Mouse (Mus musculus) liver, embryonic 16.5 days (tissue): ENCODE data around the gene Dnajb1. TPM values are rescaled to one million over a fixed set of nuclear protein-coding genes. Genes with fewer than 3 reads are reported as not detected.
A peak's percentile ranks its signal among the peaks of the same experiment; 100 is the strongest.
"Not testable (repeated sequence)": the region's sequence is repeated elsewhere in the genome, so short reads cannot be mapped to it uniquely, and the experiment has no call there.

ENCODE experiments used
- ATAC-seq: fragments of 200-750 bp; cut with Nextera tagmentation; 2 replicates; pipeline ENCODE4 v1.8.0; 2017; ENCODE audit warnings: low read depth, mild to moderate bottlenecking, moderate number of reproducible peaks, moderate library complexity
- H3K27ac ChIP-seq: fragments of 300-500 bp; sonication (generic); 2 replicates; pipeline ENCODE4 v1.5.1; 2014; ENCODE audit warnings: mild to moderate bottlenecking, low read length
- H3K27me3 ChIP-seq: fragments of 300-500 bp; sonication (generic); 2 replicates; pipeline ENCODE4 v1.6.1; 2014; ENCODE audit warnings: low read depth, low read length, mixed read lengths; ENCODE audit not compliant: control insufficient read depth, insufficient read depth
- H3K36me3 ChIP-seq: fragments of 300-500 bp; sonication (generic); 2 replicates; pipeline ENCODE4 v1.6.1; 2014; ENCODE audit warnings: mild to moderate bottlenecking; ENCODE audit not compliant: control insufficient read depth, insufficient read depth
- H3K4me1 ChIP-seq: fragments of 300-500 bp; sonication (generic); 2 replicates; pipeline ENCODE4 v1.6.1; 2014; ENCODE audit warnings: low read depth, low read length, mixed read lengths; ENCODE audit not compliant: control insufficient read depth
- H3K4me2 ChIP-seq: fragments of 300-500 bp; sonication (generic); 2 replicates; pipeline ENCODE4 v1.6.1; 2014; ENCODE audit warnings: low read depth, low read length, mixed read lengths
- H3K4me3 ChIP-seq: fragments of 300-500 bp; sonication (generic); 2 replicates; pipeline ENCODE4 v1.5.1; 2014; ENCODE audit warnings: low read depth, mild to moderate bottlenecking, low read length
- H3K9ac ChIP-seq: fragments of 300-500 bp; sonication (generic); 2 replicates; pipeline ENCODE4 v1.6.1; 2014; ENCODE audit warnings: low read depth, low read length
- H3K9me3 ChIP-seq: fragments of 300-500 bp; sonication (generic); replicated peaks from 2 replicates; pipeline ENCODE4 v1.6.1; 2016; ENCODE audit warnings: low read length; ENCODE audit not compliant: control insufficient read depth
- WGBS: fragments of 180-500 bp; shearing (Covaris S2); extraction: QIAGEN DNeasy Blood & Tissue Kit; methylation state at CpG from one replicate; pipeline ENCODE4 v1.1.7; 2014; ENCODE audit not compliant: insufficient replicate concordance; 5-methylcytosine and 5-hydroxymethylcytosine counted together
- polyA plus RNA-seq: library from polyadenylated mRNA; unstranded; fragments of >200 nt; fragmentation: Nextera tagmentation; extraction: Ambion mirVana; gene quantifications from 2 replicates; pipeline ENCODE4 v1.2.1, GENCODE M21; 2015

Dnajb1 gene
- polyA plus RNA-seq, 1 experiment from 2014 or later: 50.1 TPM

DNA sequence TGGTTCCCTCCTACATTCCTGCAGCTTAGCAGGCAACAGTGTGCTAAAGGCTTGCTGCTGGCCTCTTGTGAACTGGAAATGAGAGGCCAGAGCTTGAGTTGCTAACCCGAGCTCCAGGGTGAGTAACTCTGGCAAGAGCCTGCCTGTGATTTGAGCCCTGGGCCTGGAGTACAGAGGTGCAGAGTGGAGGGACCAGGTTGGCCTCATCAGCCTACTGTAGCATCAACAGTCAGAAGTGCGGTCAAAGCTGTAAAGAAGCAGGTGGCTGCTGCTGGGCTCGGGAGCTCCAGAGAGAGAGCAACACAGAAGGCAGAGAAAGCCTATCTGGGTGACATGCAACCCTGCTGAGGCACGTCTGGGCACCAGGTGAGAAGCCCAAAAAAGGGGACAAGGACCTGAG lies 38.8 kb upstream of the Dnajb1 start:
- ATAC-seq: no peak
- WGBS: 77% methylated on average over 4 of the region's 4 CpGs
- H3K27me3 ChIP-seq: no peaks in the 10 kb centered on the region
- no peak overlapping the region for H3K9ac ChIP-seq
- H3K4me2 ChIP-seq: no peak overlapping the region
- H3K9me3 ChIP-seq: no peaks in the 10 kb centered on the region
- no peak overlapping the region for H3K27ac ChIP-seq
- peaks cover 29% of the 10 kb centered on the region for H3K4me1 ChIP-seq
- no peak overlapping the region for H3K4me3 ChIP-seq
- peaks cover 18% of the 10 kb centered on the region for H3K36me3 ChIP-seq

DNA sequence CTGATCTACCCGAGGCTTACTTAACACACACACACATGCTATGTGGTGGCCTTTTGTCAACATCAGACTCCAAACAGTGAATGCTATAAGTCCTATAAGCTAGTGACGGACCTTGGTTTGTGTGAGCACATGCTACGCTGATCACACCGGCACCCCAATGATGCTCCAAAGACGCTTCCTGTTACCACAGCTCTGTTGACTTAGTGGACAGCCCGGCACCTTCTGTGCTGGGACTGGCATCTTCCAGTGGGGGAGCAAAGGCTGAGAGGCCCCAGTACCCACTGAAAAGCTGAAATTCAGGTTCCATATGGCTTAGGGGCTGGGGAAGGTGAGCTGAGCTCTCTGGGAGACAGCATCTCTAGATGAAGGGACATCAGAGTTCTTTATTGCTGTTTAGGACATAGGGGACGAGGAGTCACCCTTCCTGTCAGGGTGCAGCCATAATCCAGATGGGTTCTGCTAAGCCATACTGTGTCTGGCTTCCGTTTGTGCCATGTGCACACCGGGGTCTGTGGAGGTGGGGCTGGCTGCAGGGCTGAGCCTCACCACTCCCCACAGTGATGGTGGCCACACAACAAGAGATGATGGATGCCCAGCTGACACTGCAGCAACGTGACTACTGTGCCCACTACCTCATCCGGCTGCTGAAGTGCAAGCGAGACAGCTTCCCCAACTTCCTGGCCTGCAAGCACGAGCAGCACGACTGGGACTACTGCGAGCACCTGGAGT lies 37.6 kb upstream of the Dnajb1 start:
- 73% methylated on average over 15 of the region's 15 CpGs for WGBS
- no peak overlapping the region for H3K4me2 ChIP-seq
- peaks cover 25% of the 10 kb centered on the region for H3K4me1 ChIP-seq
- no peak overlapping the region for H3K4me3 ChIP-seq
- H3K9me3 ChIP-seq: no peaks in the 10 kb centered on the region
- no peak overlapping the region for H3K27ac ChIP-seq
- no peak for ATAC-seq
- H3K36me3 ChIP-seq: peaks cover 18% of the 10 kb centered on the region
- H3K9ac ChIP-seq: no peak overlapping the region
- H3K27me3 ChIP-seq: no peaks in the 10 kb centered on the region

DNA sequence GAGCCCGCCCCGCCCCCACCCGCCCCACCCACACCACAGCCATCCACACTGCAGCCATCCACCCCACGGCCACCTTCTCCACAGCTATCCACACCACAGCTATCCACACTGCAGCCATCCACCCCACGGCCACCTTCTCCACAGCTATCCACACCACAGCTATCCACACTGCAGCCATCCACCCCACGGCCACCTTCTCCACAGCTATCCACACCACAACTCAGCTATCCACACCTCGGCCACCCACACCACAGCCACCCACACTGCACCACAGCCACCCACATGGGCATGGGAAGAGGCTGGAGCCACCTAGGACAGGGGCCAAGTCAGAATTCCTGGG lies 37.0 kb upstream of the Dnajb1 start:
- H3K4me2 ChIP-seq, ATAC-seq, H3K27ac ChIP-seq, H3K9ac ChIP-seq, H3K4me3 ChIP-seq, H3K9me3 ChIP-seq, H3K27me3 ChIP-seq: not testable (repeated sequence)
- WGBS: 71% methylated on average over 5 of the region's 7 CpGs
- Histone ChIP-seq H3K36me3 (peaks cover 18% of the 10 kb centered on the region), H3K4me1 (peaks cover 22% of the 10 kb centered on the region)

DNA sequence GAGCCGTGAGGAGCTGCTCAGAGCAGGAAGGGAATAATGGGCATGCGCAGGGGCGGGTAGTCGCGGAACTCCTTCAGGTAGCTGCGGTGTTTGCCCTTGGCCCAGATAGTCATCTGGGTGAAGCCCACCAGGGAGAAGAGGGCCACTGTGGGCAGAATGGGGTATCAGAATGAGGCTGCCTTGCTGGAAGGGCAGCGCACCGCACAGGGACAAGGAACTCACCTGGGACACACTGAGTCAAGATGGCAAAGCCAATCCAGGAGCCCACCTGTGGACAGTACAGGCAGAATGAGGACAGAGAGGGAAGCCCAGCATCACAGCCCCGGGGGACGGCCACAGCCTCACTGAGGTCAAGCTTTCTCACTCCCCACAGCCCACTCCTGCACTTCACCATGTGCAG lies 36.2 kb upstream of the Dnajb1 start:
- H3K9ac ChIP-seq: no peak overlapping the region
- no peaks in the 10 kb centered on the region for H3K27me3 ChIP-seq
- peaks cover 18% of the 10 kb centered on the region for H3K36me3 ChIP-seq
- ATAC-seq: no peak
- H3K27ac ChIP-seq: no peak overlapping the region
- no peak overlapping the region for H3K4me2 ChIP-seq
- 89% methylated on average over 10 of the region's 10 CpGs for WGBS
- H3K9me3 ChIP-seq: no peaks in the 10 kb centered on the region
- H3K4me1 ChIP-seq: peaks cover 21% of the 10 kb centered on the region
- no peak overlapping the region; the same call in 1 of the 2 replicates for H3K4me3 ChIP-seq

DNA sequence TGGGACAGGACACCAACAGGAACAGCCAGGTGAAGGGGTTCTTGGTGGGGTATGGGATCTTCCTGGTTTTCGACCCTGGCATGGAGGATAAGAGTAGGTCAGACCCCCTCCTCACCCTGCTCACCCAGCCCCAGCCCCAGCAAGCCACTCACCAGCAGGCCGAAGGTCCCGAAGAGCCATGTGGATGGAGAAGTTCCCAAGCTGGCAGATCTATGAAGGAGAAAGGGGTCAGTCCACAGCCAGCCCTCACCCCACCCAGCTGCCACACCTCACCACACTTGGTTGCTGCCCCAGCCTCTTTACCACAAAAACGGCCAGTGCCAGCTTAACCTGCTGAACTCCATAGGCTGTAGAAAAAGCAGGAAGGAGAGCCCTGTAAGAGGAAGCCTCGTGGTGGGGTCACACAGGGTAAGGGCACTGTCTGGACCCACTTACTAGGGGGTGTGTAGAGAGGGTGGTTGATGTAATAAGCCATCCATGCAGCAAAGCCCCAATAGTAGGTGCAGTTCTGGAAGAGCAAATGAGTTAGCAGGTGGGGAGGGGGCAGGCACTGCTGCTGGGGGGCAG lies 35.7 kb upstream of the Dnajb1 start:
- H3K9ac ChIP-seq: no peak overlapping the region
- H3K4me2 ChIP-seq: no peak overlapping the region
- peaks cover 18% of the 10 kb centered on the region for H3K36me3 ChIP-seq
- ATAC-seq: no peak
- peaks cover 24% of the 10 kb centered on the region for H3K4me1 ChIP-seq
- WGBS: 47% methylated on average over 5 of the region's 5 CpGs
- H3K9me3 ChIP-seq: no peaks in the 10 kb centered on the region
- no peaks in the 10 kb centered on the region for H3K27me3 ChIP-seq
- H3K4me3 ChIP-seq: peak overlapping the region; percentile 17; the same call in 1 of the 2 replicates
- H3K27ac ChIP-seq: no peak overlapping the region

DNA sequence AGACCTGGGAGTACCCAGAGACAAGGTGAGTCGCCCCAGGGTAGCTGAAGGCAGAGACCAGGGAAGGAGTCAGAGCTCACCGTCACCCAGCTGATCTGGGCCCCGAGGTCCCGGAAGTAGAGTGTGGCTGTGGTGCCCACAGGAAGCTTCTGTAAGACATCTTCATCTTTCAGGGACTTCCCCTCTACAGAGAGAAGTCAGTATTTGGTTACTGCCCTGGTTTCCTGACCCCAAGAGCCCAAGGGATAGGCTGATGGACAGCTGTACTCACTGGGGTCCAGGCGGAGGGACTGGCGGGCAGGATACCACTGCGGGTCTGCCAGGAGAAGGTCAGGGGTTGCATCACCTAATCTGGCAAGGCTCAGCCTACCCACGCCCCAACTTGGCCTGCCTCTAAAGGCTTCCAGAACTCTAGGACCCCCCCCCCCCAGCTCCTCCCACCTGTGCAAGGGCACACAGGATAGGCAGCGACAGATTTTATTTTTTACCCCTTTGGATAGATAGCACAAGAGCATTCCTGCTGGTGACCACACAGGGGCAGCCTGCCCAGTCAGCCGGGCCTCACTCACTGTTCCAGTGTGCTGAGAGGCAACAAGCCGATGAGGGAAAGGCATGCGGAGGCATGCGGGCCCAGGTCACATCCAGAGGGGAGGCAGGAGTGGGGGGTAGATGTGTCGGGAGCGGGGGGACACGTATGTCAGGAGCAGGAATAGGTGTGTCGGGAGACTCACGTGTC lies 34.7 kb upstream of the Dnajb1 start:
- Histone ChIP-seq H3K9ac (no peak overlapping the region), H3K4me2 (no peak overlapping the region), H3K4me3 (no peak overlapping the region), H3K4me1 (peaks cover 17% of the 10 kb centered on the region), H3K27ac (peak overlapping the region; percentile 51), H3K36me3 (peaks cover 18% of the 10 kb centered on the region), H3K27me3 (no peaks in the 10 kb centered on the region), H3K9me3 (no peaks in the 10 kb centered on the region)
- 56% methylated on average over 18 of the region's 18 CpGs for WGBS
- 0 out of 2 replicates have a peak, but pooled peaks have one; percentile 3 for ATAC-seq

DNA sequence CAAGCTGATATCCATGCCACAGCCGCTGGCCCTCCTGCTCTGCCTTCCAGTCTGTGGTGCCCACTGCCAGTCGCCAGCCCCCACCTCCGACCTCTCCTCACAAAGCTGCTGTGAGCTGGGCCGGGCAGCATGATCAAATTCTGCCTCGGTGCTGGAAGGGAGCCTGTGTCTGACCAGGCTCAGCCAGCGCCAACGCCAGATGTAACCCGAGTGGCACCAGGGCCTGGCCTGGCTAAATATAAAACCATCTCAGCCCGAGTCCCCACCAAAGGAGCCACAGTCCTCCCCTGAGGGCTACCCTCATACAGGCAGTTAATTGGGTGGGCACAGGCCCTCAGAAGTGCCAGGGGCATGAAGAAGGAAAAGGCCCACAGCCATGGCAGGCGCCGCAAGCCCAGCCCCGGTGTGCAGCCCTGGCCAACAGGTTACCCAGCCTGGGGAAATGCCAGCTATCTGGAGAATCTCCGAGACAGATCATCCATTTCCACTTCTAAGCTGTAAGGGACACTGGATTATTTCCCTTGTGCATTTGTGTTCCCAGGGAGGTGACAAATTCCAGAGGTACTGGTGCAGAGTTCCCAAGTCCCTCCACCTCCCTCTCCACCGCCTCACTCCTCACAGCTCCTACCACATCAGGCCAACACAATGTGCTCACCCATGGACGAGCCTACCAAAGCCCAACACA lies 33.2 kb upstream of the Dnajb1 start:
- Histone ChIP-seq H3K36me3 (peaks cover 18% of the 10 kb centered on the region), H3K4me1 (peaks cover 18% of the 10 kb centered on the region), H3K9ac (no peak overlapping the region), H3K27me3 (no peaks in the 10 kb centered on the region), H3K27ac (no peak overlapping the region), H3K4me3 (no peak overlapping the region), H3K9me3 (no peaks in the 10 kb centered on the region), H3K4me2 (no peak overlapping the region)
- no peak for ATAC-seq
- 81% methylated on average over 15 of the region's 15 CpGs for WGBS

DNA sequence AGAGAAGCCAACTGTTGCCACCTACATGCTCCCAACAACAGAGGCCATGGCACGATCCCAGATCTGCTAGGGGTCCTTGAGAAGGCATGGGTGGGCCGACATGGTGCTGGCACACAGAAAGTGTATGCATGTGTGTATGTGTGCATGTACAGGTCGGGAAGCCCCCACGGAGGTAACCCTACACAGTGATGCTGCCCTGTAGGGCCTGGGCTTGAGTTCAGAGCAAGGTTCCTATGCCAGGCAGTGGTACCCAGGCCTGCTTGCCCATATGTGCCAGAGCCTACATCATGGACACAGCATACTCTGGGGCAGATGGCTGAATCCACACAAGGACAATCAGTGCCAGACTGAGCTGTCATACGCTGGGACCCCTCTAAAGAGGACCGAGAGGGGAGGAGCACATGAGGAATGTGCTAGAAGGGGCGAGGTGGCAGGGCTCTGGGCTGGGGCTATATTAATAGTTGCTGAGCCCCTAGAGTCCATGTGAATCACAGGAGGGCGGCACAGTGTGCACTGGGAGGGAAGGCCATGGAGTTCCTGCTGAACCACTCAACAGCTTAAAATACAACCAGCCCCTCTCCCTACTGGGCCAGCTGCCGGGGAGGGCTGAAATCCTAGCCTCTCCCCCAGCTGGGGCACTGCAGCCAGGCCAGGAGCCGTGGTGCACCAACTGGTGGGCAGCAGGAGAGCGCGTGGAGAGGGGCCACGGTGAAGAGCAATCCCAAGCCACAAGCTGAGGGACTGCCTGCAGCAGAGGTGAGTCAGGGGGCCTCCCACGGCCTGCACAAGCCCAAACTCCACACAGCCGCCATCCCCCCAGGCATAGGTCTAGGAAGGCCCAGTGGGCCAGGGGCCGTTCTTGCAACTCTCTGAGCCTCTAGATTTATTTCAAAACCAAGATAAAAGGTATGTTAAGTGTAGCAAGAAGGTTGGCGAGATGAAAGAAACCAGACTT lies 32.2 kb upstream of the Dnajb1 start:
- no peak overlapping the region for H3K27ac ChIP-seq
- peaks cover 18% of the 10 kb centered on the region for H3K4me1 ChIP-seq

More for the DNA sequence above, 32.2 kb upstream of the Dnajb1 start:
- ATAC-seq: no peak
- no peak overlapping the region for H3K4me3 ChIP-seq
- no peak overlapping the region for H3K4me2 ChIP-seq
- no peak overlapping the region for H3K9ac ChIP-seq
- WGBS: 73% methylated on average over 17 of the region's 17 CpGs
- no peaks in the 10 kb centered on the region for H3K27me3 ChIP-seq
- no peaks in the 10 kb centered on the region for H3K9me3 ChIP-seq
- peaks cover 17% of the 10 kb centered on the region for H3K36me3 ChIP-seq
